Mouse (Mus musculus) thymus, adult 2 months (tissue): ENCODE data around the gene Ccdc120. TPM values are rescaled to one million over a fixed set of nuclear protein-coding genes. Genes with fewer than 3 reads are reported as not detected.
A peak's percentile ranks its signal among the peaks of the same experiment; 100 is the strongest.
"Not testable (repeated sequence)": the region's sequence is repeated elsewhere in the genome, so short reads cannot be mapped to it uniquely, and the experiment has no call there.

Experiments
- DNase-seq: peaks from one replicate; pipeline ENCODE4 v3.0.0; 2021
- H3K27ac ChIP-seq: fragments of 200-500 bp; 2 replicates; pipeline ENCODE4 v1.5.1; 2012; ENCODE audit warnings: low read length, control low read depth; ENCODE audit not compliant: control insufficient read depth, insufficient read depth
- H3K27me3 ChIP-seq: fragments of 200-500 bp; 2 replicates; pipeline ENCODE4 v1.6.1; 2012; ENCODE audit warnings: mild to moderate bottlenecking, low read length, moderate library complexity, mixed read lengths; ENCODE audit not compliant: control insufficient read depth, insufficient read depth
- H3K36me3 ChIP-seq: fragments of 200-500 bp; 2 replicates; pipeline ENCODE4 v1.6.1; 2012; ENCODE audit warnings: mild to moderate bottlenecking, low read length, moderate library complexity; ENCODE audit not compliant: control insufficient read depth, insufficient read depth
- H3K4me1 ChIP-seq: fragments of 200-500 bp; replicated peaks from 2 replicates; pipeline ENCODE4 v1.6.1; 2012; ENCODE audit warnings: low read length; ENCODE audit not compliant: control insufficient read depth, insufficient read depth
- H3K4me3 ChIP-seq: fragments of 200-500 bp; 2 replicates; pipeline ENCODE4 v1.5.1; 2012; ENCODE audit warnings: mild to moderate bottlenecking, low read length, control low read depth, moderate library complexity; ENCODE audit not compliant: control insufficient read depth, insufficient read depth
- CTCF ChIP-seq: fragments of 200-500 bp; IDR thresholded peaks from 2 replicates; pipeline ENCODE4 v1.5.1; 2012; ENCODE audit warnings: mild to moderate bottlenecking, control low read depth, low read length, moderate library complexity, borderline replicate concordance; ENCODE audit not compliant: control insufficient read depth, poor library complexity, insufficient read depth; ENCODE audit errors: extremely low read depth
- POLR2A ChIP-seq: fragments of 200-500 bp; IDR thresholded peaks from 2 replicates; pipeline ENCODE4 v1.6.1; 2012; ENCODE audit warnings: mild to moderate bottlenecking, low read length, control low read depth, moderate library complexity; ENCODE audit not compliant: control insufficient read depth, poor library complexity, insufficient read depth; ENCODE audit errors: extremely low read depth
- WGBS: fragments of 180-500 bp; shearing (Covaris S2); methylation state at CpG from one replicate; pipeline ENCODE4 v1.1.7; 2018; 5-methylcytosine and 5-hydroxymethylcytosine counted together
- polyA plus RNA-seq: library from polyadenylated mRNA; depleted of rRNA; stranded (reverse); fragments of >200 nt; gene quantifications from 2 replicates; pipeline ENCODE4 v1.2.3, GENCODE M21; 2012

Ccdc120 gene
- polyA plus RNA-seq, 1 experiment, result 9.3 TPM

- peak overlapping the region; percentile 42; the same call in 1 of the 2 replicates for H3K27ac ChIP-seq
- DNase-seq, result no peak
- no peaks in the 10 kb centered on the region for H3K27me3 ChIP-seq
- peak overlapping the region; percentile 82 for H3K4me3 ChIP-seq
- H3K36me3 ChIP-seq, result peaks cover 11% of the 10 kb centered on the region
- H3K4me1 ChIP-seq, result peaks cover 6% of the 10 kb centered on the region; the same call in 1 of the 2 replicates
- TF ChIP-seq POLR2A (no peak), CTCF (no peak)
- 0% methylated on average over 11 of the region's 11 CpGs for WGBS
Observed at GRCm38 (mm10) chrX:7722282-7722611, 28.5 kb downstream of the Ccdc120 start.

DNA sequence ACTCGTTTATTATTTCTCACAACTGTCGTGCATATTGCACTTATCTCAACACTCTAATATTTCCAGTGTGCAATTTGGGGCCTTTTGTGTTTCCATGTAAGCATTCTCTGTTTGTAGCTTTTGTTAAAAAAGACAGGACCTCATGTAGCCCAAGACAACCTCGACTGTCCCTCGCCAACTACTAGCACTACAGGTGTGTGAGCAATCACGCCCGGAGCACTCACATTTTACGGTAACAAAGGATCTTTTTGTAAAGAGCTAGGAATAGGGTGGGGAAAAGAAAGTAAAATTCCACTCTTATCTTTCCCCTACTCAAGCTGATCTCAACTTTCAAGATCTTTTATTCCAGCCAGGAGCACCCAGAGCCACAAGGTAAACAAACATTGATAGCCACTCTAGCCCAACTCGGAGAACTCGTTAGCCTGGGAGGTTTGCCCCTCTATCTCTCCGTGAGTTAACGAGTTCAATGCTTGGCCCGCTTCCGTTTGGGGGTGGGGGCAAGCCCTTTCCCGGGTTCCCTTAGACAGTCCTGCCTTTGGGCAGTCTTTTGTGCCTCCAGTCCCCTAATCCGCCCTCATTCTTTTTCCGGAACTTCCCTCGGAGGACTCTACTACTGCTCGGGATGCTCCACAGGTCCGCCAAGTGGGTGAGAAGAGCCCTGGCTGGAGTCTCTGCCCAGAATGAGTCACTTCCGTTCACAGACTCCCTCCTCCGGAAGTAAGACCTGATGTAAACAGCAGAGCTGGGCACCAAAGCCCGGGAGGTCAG lies 29.0 kb downstream of the Ccdc120 start, which contains the start of gene Gm45208:
Gene Gm45208, plus strand, starts transcription at position 732 of the 768 bp plus-strand sequence.
- Histone ChIP-seq H3K4me3 (peak within 1 kb of the TSS; percentile 82), H3K4me1 (peaks cover 6% of the 10 kb centered on the region; the same call in 1 of the 2 replicates), H3K27ac (peak within 1 kb of the TSS; percentile 90), H3K27me3 (no peaks in the 10 kb centered on the region), H3K36me3 (peaks cover 9% of the 10 kb centered on the region)
- WGBS, result 6% methylated on average over 22 of the region's 22 CpGs
- peak; percentile 73 for DNase-seq
- TF ChIP-seq POLR2A, result no peak
- no peak for TF ChIP-seq CTCF

GRCm38 (mm10) chrX:7716058-7716457 lies 34.6 kb downstream of the Ccdc120 start:
- WGBS, result 78% methylated on average over 1 of the region's 1 CpGs
- not testable (repeated sequence) for H3K27ac ChIP-seq, H3K4me1 ChIP-seq, DNase-seq, H3K36me3 ChIP-seq, H3K27me3 ChIP-seq, H3K4me3 ChIP-seq

GRCm38 (mm10) chrX:7714135-7714899 lies 36.4 kb downstream of the Ccdc120 start, which contains the start of gene Wdr45:
Gene Wdr45 (plus strand): TSS chrX:7714333.
- peak within 1 kb of the TSS; percentile 39 for H3K4me3 ChIP-seq
- not testable (repeated sequence) for H3K27me3 ChIP-seq, H3K4me1 ChIP-seq, H3K27ac ChIP-seq, H3K36me3 ChIP-seq
- DNase-seq, result peak; percentile 91
- 2% methylated on average over 45 of the region's 60 CpGs for WGBS

DNA sequence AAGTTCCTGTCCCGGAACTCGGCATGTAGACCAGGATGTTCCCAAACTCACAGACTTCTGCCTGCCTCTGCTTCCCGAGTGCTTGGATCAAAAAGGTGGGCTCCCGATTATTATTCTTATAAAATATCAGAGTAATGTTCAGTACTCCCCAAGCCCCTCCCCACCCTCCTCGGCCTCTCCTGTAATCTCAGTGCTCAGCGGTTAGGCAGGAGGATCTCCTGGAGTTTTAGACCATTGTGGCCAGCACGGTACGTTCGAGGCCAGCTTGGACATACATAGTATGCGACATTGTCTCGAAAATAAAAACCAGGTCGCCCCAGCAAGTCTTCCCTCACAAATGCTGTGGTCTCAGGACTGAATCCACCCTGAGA lies 37.0 kb downstream of the Ccdc120 start:
- WGBS, result 1% methylated on average over 6 of the region's 12 CpGs
- peak overlapping the region; percentile 39 for H3K4me3 ChIP-seq
- H3K27me3 ChIP-seq, H3K27ac ChIP-seq, H3K4me1 ChIP-seq, H3K36me3 ChIP-seq, DNase-seq: not testable (repeated sequence)

GRCm38 (mm10) chrX:7696954-7697381 lies 53.7 kb downstream of the Ccdc120 start, which contains the start of gene Gpkow:
Gene Gpkow (plus strand): TSS chrX:7697131.
- 2% methylated on average over 33 of the region's 33 CpGs for WGBS
- Histone ChIP-seq H3K27me3 (no peaks in the 10 kb centered on the region), H3K4me1 (peaks cover 10% of the 10 kb centered on the region), H3K4me3 (peak within 1 kb of the TSS; percentile 89), H3K36me3 (no peaks in the 10 kb centered on the region), H3K27ac (no peak within 1 kb of the TSS)
- peak; percentile 80 for DNase-seq
- TF ChIP-seq POLR2A (peak; percentile 53; the same call in 1 of the 2 replicates), CTCF (no peak)

DNA sequence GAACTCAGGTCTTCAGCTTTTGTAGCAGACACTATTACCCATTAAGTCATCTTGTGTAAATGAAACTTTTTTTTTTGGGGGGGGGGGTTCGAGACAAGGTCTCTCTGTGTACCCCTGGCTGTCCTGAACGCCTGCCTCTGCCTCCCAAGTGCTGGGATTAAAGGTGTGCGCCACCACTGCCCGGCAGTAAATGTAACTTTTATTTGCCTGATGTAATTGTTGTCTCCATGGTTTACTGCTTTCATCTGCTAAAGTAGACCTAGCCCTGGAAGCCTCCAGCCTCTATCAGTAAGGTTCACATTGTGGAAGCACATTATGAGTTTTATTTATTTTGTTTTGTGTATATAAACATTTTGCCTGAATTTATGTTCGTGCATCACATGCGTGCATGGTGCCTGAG lies 54.2 kb downstream of the Ccdc120 start:
- H3K4me1 ChIP-seq, result peaks cover 10% of the 10 kb centered on the region
- H3K27me3 ChIP-seq, result no peaks in the 10 kb centered on the region
- H3K27ac ChIP-seq, result no peak overlapping the region
- TF ChIP-seq POLR2A (no peak), CTCF (no peak)
- DNase-seq, result no peak
- 39% methylated on average over 6 of the region's 6 CpGs for WGBS
- no peaks in the 10 kb centered on the region for H3K36me3 ChIP-seq
- no peak overlapping the region for H3K4me3 ChIP-seq
